Mouse (Mus musculus) liver, embryonic 13.5 days (tissue): ENCODE measurements around the gene Klk7. TPM values are rescaled to one million over a fixed set of nuclear protein-coding genes. Genes with fewer than 3 reads are reported as not detected.

Source experiments
- ATAC-seq: fragments of 200-750 bp; cut with Nextera tagmentation; 2 replicates; pipeline ENCODE4 v1.8.0; 2017; ENCODE audit warnings: low read depth, mild to moderate bottlenecking, moderate number of reproducible peaks, moderate library complexity
- DNase-seq: peaks from one replicate; pipeline ENCODE4 v3.0.0; 2022
- H3K27ac ChIP-seq: fragments of 300-500 bp; sonication (generic); 2 replicates; pipeline ENCODE4 v1.5.1; 2015; ENCODE audit warnings: moderate library complexity, mild to moderate bottlenecking, inconsistent platforms
- H3K27me3 ChIP-seq: fragments of 300-500 bp; sonication (generic); 2 replicates; pipeline ENCODE4 v1.6.1; 2015; ENCODE audit warnings: mild to moderate bottlenecking, inconsistent platforms
- H3K36me3 ChIP-seq: fragments of 300-500 bp; sonication (generic); 2 replicates; pipeline ENCODE4 v1.6.1; 2015; ENCODE audit warnings: mild to moderate bottlenecking, inconsistent platforms
- H3K4me1 ChIP-seq: fragments of 300-500 bp; sonication (generic); replicated peaks from 2 replicates; pipeline ENCODE4 v1.6.1; 2015; ENCODE audit warnings: inconsistent platforms
- H3K4me2 ChIP-seq: fragments of 300-500 bp; sonication (generic); 2 replicates; pipeline ENCODE4 v1.6.1; 2015; ENCODE audit warnings: inconsistent platforms, mild to moderate bottlenecking, moderate library complexity
- H3K4me3 ChIP-seq: fragments of 300-500 bp; sonication (generic); replicated peaks from 2 replicates; pipeline ENCODE4 v1.5.1; 2015; ENCODE audit warnings: mild to moderate bottlenecking, inconsistent platforms
- H3K9ac ChIP-seq: fragments of 300-500 bp; sonication (generic); 2 replicates; pipeline ENCODE4 v1.6.1; 2015; ENCODE audit warnings: mild to moderate bottlenecking, inconsistent platforms
- H3K9me3 ChIP-seq: fragments of 300-500 bp; sonication (generic); replicated peaks from 2 replicates; pipeline ENCODE4 v1.6.1; 2016; ENCODE audit warnings: inconsistent platforms
- WGBS: fragments of 180-500 bp; shearing (Covaris S2); methylation state at CpG from one replicate; pipeline ENCODE4 v1.1.7; 2015; ENCODE audit not compliant: insufficient replicate concordance; 5-methylcytosine and 5-hydroxymethylcytosine counted together
- polyA plus RNA-seq: library from polyadenylated mRNA; unstranded; fragments of >200 nt; fragmentation: Nextera tagmentation; extraction: Ambion mirVana; gene quantifications from 2 replicates; pipeline ENCODE4 v1.2.1, GENCODE M21; 2015

Gene Klk7
- polyA plus RNA-seq, 1 experiment from 2014 or later, result not detected

- 6% methylated on average over 13 of the region's 13 CpGs for WGBS
- no peak for DNase-seq
- Histone ChIP-seq H3K27ac (no peak overlapping the region), H3K9me3 (no peaks in the 10 kb centered on the region), H3K4me3 (peak overlapping the region; percentile 51), H3K36me3 (no peaks in the 10 kb centered on the region), H3K4me2 (peak overlapping the region; percentile 63), H3K27me3 (peaks cover 31% of the 10 kb centered on the region), H3K9ac (no peak overlapping the region), H3K4me1 (peaks cover 13% of the 10 kb centered on the region)
- ATAC-seq, result no peak
Observed at GRCm38 (mm10) chr7:43797844-43798462, 13.1 kb upstream of the Klk7 start.

GRCm38 (mm10) chr7:43799876-43800275 lies 11.2 kb upstream of the Klk7 start:
- no peaks in the 10 kb centered on the region for H3K9me3 ChIP-seq
- DNase-seq (no peak), ATAC-seq (no peak)
- WGBS, result 55% methylated on average over 7 of the region's 7 CpGs
- H3K27ac ChIP-seq, result no peak overlapping the region
- no peak overlapping the region for H3K4me2 ChIP-seq
- no peak overlapping the region for H3K4me3 ChIP-seq
- H3K27me3 ChIP-seq, result peaks cover 31% of the 10 kb centered on the region
- H3K36me3 ChIP-seq, result no peaks in the 10 kb centered on the region
- peaks cover 13% of the 10 kb centered on the region for H3K4me1 ChIP-seq
- H3K9ac ChIP-seq, result no peak overlapping the region

- H3K9me3 ChIP-seq, result no peaks in the 10 kb centered on the region
- H3K36me3 ChIP-seq, result no peaks in the 10 kb centered on the region
- ATAC-seq, result no peak
- no peaks in the 10 kb centered on the region for H3K27me3 ChIP-seq
- H3K4me2 ChIP-seq, result no peak overlapping the region
- 63% methylated on average over 7 of the region's 7 CpGs for WGBS
- H3K9ac ChIP-seq, result no peak overlapping the region
- H3K27ac ChIP-seq, result no peak overlapping the region
- DNase-seq, result no peak
- no peaks in the 10 kb centered on the region for H3K4me1 ChIP-seq
- no peak overlapping the region for H3K4me3 ChIP-seq
Observed at GRCm38 (mm10) chr7:43815211-43815610, 4.1 kb downstream of the Klk7 start.

- no peaks in the 10 kb centered on the region for H3K27me3 ChIP-seq
- ATAC-seq, result no peak
- no peak overlapping the region for H3K9ac ChIP-seq
- no peaks in the 10 kb centered on the region for H3K36me3 ChIP-seq
- no peaks in the 10 kb centered on the region for H3K9me3 ChIP-seq
- H3K27ac ChIP-seq, result no peak overlapping the region
- no peak overlapping the region for H3K4me2 ChIP-seq
- H3K4me3 ChIP-seq, result no peak overlapping the region
- no peak for DNase-seq
- H3K4me1 ChIP-seq, result no peaks in the 10 kb centered on the region
Observed at GRCm38 (mm10) chr7:43816746-43817145, 5.7 kb downstream of the Klk7 start.

GRCm38 (mm10) chr7:43821581-43821980 lies 10.5 kb downstream of the Klk7 start:
- H3K4me3 ChIP-seq, result no peak overlapping the region
- H3K27ac ChIP-seq, result no peak overlapping the region
- no peaks in the 10 kb centered on the region for H3K36me3 ChIP-seq
- H3K4me1 ChIP-seq, result no peaks in the 10 kb centered on the region
- H3K9ac ChIP-seq, result no peak overlapping the region
- DNase-seq (no peak), ATAC-seq (no peak)
- 73% methylated on average over 7 of the region's 7 CpGs for WGBS
- H3K4me2 ChIP-seq, result no peak overlapping the region
- no peaks in the 10 kb centered on the region for H3K9me3 ChIP-seq
- H3K27me3 ChIP-seq, result no peaks in the 10 kb centered on the region

GRCm38 (mm10) chr7:43824199-43824598 lies 13.1 kb downstream of the Klk7 start, which contains the start of gene Klk6:
TSS of gene Klk6 (plus strand) at chr7:43824499.
- Histone ChIP-seq H3K9me3 (no peaks in the 10 kb centered on the region), H3K27ac (no peak within 1 kb of the TSS), H3K4me1 (no peaks in the 10 kb centered on the region), H3K27me3 (no peaks in the 10 kb centered on the region), H3K4me2 (no peak within 1 kb of the TSS), H3K9ac (no peak within 1 kb of the TSS), H3K4me3 (no peak within 1 kb of the TSS), H3K36me3 (no peaks in the 10 kb centered on the region)
- 75% methylated on average over 10 of the region's 10 CpGs for WGBS
- ATAC-seq (no peak), DNase-seq (no peak)

- H3K36me3 ChIP-seq, result no peaks in the 10 kb centered on the region
- H3K4me1 ChIP-seq, result no peaks in the 10 kb centered on the region
- no peaks in the 10 kb centered on the region for H3K27me3 ChIP-seq
- H3K9ac ChIP-seq, result no peak overlapping the region
- 63% methylated on average over 5 of the region's 5 CpGs for WGBS
- DNase-seq, result no peak
- H3K4me2 ChIP-seq, result no peak overlapping the region
- ATAC-seq, result no peak
- no peak overlapping the region for H3K27ac ChIP-seq
- no peaks in the 10 kb centered on the region for H3K9me3 ChIP-seq
- no peak overlapping the region for H3K4me3 ChIP-seq
Observed at GRCm38 (mm10) chr7:43826056-43826455, 15.0 kb downstream of the Klk7 start.

GRCm38 (mm10) chr7:43827706-43828105 lies 16.6 kb downstream of the Klk7 start:
- Histone ChIP-seq H3K9ac (no peak overlapping the region), H3K27ac (no peak overlapping the region)

GRCm38 (mm10) chr7:43829006-43829405 lies 17.9 kb downstream of the Klk7 start:
- no peak for ATAC-seq
- no peak overlapping the region for H3K4me3 ChIP-seq
- 71% methylated on average over 8 of the region's 8 CpGs for WGBS
- no peak overlapping the region for H3K9ac ChIP-seq
- no peaks in the 10 kb centered on the region for H3K9me3 ChIP-seq
- no peak overlapping the region for H3K27ac ChIP-seq
- DNase-seq, result no peak
- no peaks in the 10 kb centered on the region for H3K4me1 ChIP-seq
- no peaks in the 10 kb centered on the region for H3K27me3 ChIP-seq
- H3K4me2 ChIP-seq, result no peak overlapping the region
- H3K36me3 ChIP-seq, result no peaks in the 10 kb centered on the region

More at GRCm38 (mm10) chr7:43827706-43828105, 16.6 kb downstream of the Klk7 start:
- no peaks in the 10 kb centered on the region for H3K27me3 ChIP-seq
- DNase-seq (no peak), ATAC-seq (no peak)
- no peak overlapping the region for H3K4me3 ChIP-seq
- WGBS, result 56% methylated on average over 4 of the region's 4 CpGs
- no peaks in the 10 kb centered on the region for H3K36me3 ChIP-seq
- no peak overlapping the region for H3K4me2 ChIP-seq
- H3K9me3 ChIP-seq, result no peaks in the 10 kb centered on the region
- H3K4me1 ChIP-seq, result no peaks in the 10 kb centered on the region

GRCm38 (mm10) chr7:43841701-43842100 lies 30.6 kb downstream of the Klk7 start, which contains the start of gene Klk5:
TSS of gene Klk5 (plus strand) at chr7:43841971.
- no peak within 1 kb of the TSS for H3K27ac ChIP-seq
- no peaks in the 10 kb centered on the region for H3K27me3 ChIP-seq
- H3K4me3 ChIP-seq, result no peak within 1 kb of the TSS
- DNase-seq (no peak), ATAC-seq (no peak)
- WGBS, result 32% methylated on average over 3 of the region's 3 CpGs
- no peaks in the 10 kb centered on the region for H3K9me3 ChIP-seq
- no peak within 1 kb of the TSS for H3K9ac ChIP-seq
- H3K4me2 ChIP-seq, result no peak within 1 kb of the TSS
- no peaks in the 10 kb centered on the region for H3K36me3 ChIP-seq
- H3K4me1 ChIP-seq, result no peaks in the 10 kb centered on the region

- H3K27me3 ChIP-seq, result no peaks in the 10 kb centered on the region
- DNase-seq, result no peak
- no peaks in the 10 kb centered on the region for H3K9me3 ChIP-seq
- 64% methylated on average over 4 of the region's 4 CpGs for WGBS
- no peak overlapping the region for H3K4me2 ChIP-seq
- no peak overlapping the region for H3K27ac ChIP-seq
- H3K9ac ChIP-seq, result no peak overlapping the region
- H3K4me1 ChIP-seq, result no peaks in the 10 kb centered on the region
- no peak overlapping the region for H3K4me3 ChIP-seq
- no peak for ATAC-seq
- no peaks in the 10 kb centered on the region for H3K36me3 ChIP-seq
Observed at GRCm38 (mm10) chr7:43843801-43844200, 32.7 kb downstream of the Klk7 start.

- no peak overlapping the region for H3K9ac ChIP-seq
- ATAC-seq (no peak), DNase-seq (no peak)
- H3K4me3 ChIP-seq, result no peak overlapping the region
- H3K27ac ChIP-seq, result no peak overlapping the region
- no peaks in the 10 kb centered on the region for H3K36me3 ChIP-seq
- H3K27me3 ChIP-seq, result no peaks in the 10 kb centered on the region
- H3K9me3 ChIP-seq, result no peaks in the 10 kb centered on the region
- no peaks in the 10 kb centered on the region for H3K4me1 ChIP-seq
- WGBS, result 74% methylated on average over 6 of the region's 6 CpGs
- H3K4me2 ChIP-seq, result no peak overlapping the region
Observed at GRCm38 (mm10) chr7:43851616-43852015, 40.5 kb downstream of the Klk7 start.
